Mouse (Mus musculus) layer of hippocampus, adult 6 months (tissue): ENCODE results near the gene Homer3. TPM values are rescaled to one million over a fixed set of nuclear protein-coding genes. Genes with fewer than 3 reads are reported as not detected.

Experiments used
- long read RNA-seq, 2 experiments: library from polyadenylated mRNA; unstranded; transcript quantifications; one replicate each; pipeline ENCODE4 v2.0.0; 2019 to 2020
- polyA plus RNA-seq: library from polyadenylated mRNA; unstranded; fragments of <200 nt; fragmentation: Nextera tagmentation; gene quantifications from 2 replicates; pipeline ENCODE4 v1.2.3, GENCODE M21; 2021

The Homer3 gene
- polyA plus RNA-seq: 20.5 and 21.9 TPM in 2 replicates
- long read RNA-seq, experiment 1, transcript Homer3-203 (10 exons, 2,445 nt): major isoform, 16 of 42 reads
- long read RNA-seq, experiment 1, partial matches to known transcripts: 9 of 42 reads
- long read RNA-seq, experiment 1, other reads (novel, unspliced or antisense): 16 of 42 reads
- long read RNA-seq, experiment 2, transcript Homer3-203 (10 exons, 2,445 nt): major isoform, 168 of 232 reads
- long read RNA-seq, experiment 2, partial matches to known transcripts: 32 of 232 reads
- long read RNA-seq, experiment 2, other reads (novel, unspliced or antisense): 31 of 232 reads

GRCm38 (mm10) chr8:70282603-70283135 lies at the start of gene Homer3:
Gene Homer3 (plus strand): TSS chr8:70282827.

DNA sequence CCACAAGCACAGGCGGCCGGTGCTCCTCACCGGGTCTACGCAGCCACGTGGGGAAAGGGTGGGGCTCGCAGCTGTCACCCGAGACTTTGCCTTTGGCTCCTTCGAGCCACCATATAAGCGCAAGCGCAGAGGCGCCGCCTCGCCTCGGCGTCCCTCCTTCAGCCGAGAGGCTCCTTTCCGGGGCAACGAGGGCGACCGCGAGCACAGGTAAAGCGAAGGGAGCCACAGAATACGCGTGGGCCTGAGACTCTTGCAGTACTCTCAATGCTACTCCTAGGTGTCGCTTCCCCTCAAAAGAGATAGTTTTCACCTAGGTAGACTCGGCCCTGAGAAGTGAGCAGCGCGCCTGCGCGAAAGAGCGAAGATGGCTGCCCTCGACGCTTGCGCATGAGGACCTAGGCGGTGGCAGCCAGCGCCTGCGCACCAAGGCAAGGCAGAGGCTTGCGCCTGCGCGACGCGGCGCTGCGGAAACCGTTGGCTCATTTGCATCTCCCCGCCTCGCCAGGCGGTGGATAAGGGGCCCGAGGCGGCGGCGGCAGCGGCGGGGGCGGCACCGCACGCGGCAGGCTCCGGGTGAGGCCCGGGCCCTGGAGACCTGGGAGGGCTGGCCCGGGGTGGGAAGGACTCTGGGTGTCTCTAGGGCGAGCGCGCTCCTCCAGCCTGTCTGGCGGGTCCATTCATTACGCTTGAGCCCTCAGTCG lies 48.4 kb upstream of the Homer3 start, which contains the start of the genes Sugp2 and Armc6:
Gene Sugp2, plus strand, starts transcription at position 147 of the 701 bp plus-strand sequence.
Gene Armc6, minus strand, starts transcription at position 387 of the 701 bp plus-strand sequence.

DNA sequence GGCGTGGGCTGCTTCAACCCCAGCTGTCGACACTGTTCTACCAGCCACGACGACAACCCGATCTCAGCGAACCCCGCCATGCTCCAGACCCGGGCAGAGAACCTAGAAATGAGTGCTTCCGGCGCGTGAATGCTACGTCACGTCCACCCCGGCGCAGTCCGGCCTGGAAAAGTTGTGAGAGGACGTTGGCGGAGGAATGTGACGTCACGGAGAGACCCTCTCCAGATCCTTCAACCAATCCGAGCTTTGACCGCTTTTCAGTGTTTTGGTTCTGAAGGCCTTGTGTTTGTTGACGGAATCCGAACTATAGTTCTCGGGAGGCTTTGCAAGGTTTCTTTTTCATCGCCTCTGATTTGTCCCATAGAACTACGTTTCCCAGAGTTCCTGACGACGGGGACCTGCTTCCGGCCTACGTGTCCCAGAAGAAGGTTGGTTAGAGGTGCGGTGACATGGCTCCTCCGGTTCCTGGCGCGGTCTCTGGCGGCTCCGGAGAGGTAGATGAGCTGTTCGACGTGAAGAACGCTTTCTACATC lies 19.8 kb downstream of the Homer3 start, which contains the start of the genes Ddx49 and Cope:
Gene Ddx49, minus strand, starts transcription at position 132 of the 533 bp plus-strand sequence.
Gene Cope, plus strand, starts transcription at position 161 of the 533 bp plus-strand sequence.

GRCm38 (mm10) chr8:70315624-70316510 lies 33.2 kb downstream of the Homer3 start, which contains the start of gene Cers1:
Gene Cers1 (plus strand): TSS chr8:70315775.

DNA sequence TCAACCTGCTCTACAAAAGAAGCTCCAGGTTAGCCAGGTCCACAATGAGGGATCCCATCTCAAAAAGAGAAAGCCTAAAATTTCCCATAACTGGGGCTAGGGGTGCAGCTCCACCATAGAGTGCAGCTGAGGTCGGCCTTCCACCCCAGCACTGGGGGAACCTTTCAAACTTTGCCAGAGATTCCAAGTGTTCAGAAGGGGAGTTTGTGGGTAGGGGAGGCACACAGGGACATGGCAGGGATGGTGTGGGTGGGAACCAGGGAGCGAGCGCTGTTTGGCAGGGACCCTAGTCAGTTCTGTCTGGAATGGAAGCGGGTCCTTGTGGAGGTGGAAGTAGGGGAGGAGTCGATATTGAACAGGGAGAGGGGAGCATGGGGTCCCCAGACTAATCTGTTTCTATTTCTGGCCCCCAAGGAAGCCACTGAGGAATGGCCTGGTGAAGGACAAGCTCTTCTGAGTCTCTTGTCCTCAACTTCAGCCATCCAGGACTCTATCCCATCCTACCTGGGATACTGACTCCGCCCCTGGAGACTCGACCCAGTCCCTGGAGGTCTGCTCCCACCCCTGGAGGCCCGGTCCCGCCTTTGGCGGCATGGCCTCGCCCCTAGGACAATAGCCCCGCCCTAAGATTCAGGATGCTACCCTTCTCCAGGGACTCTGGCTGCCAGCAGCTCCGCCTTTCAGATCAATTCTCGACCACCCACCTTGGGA lies 46.7 kb downstream of the Homer3 start, which contains the start of gene Gdf1:
Gene Gdf1, plus strand, starts transcription at position 694 of the 711 bp plus-strand sequence.

Other genes starting within 250 kb of the Homer3 start
- 24.0 and 25.3 TPM in 2 replicates for gene Mau2, start 240.1 kb upstream of the Homer3 start, polyA plus RNA-seq
- 30.2 and 31.7 TPM in 2 replicates for gene Sugp1, start 240.0 kb upstream of the Homer3 start, polyA plus RNA-seq
- 0.40 and 0.64 TPM in 2 replicates for gene Tm6sf2, start 209.9 kb upstream of the Homer3 start, polyA plus RNA-seq
- gene Hapln4, start 199.4 kb upstream of the Homer3 start, polyA plus RNA-seq: 51.3 and 58.1 TPM in 2 replicates
- gene Ncan, start 162.0 kb upstream of the Homer3 start, polyA plus RNA-seq: 121 and 139 TPM in 2 replicates
- gene Nr2c2ap, start 151.5 kb upstream of the Homer3 start, polyA plus RNA-seq: 40.4 and 41.6 TPM in 2 replicates
- gene Rfxank, start 143.7 kb upstream of the Homer3 start, polyA plus RNA-seq: 13.6 and 15.3 TPM in 2 replicates
- gene Borcs8, start 143.3 kb upstream of the Homer3 start, polyA plus RNA-seq: 101 and 107 TPM in 2 replicates
- 0.30 and 0.31 TPM in 2 replicates for gene Mef2b, start 143.1 kb upstream of the Homer3 start, polyA plus RNA-seq
- 27.1 and 27.6 TPM in 2 replicates for gene Tmem161a, start 110.5 kb upstream of the Homer3 start, polyA plus RNA-seq
- 11.8 and 13.3 TPM in 2 replicates for gene Slc25a42, start 70.5 kb upstream of the Homer3 start, polyA plus RNA-seq
- gene Sugp2, start 48.6 kb upstream of the Homer3 start, polyA plus RNA-seq: 28.9 and 29.7 TPM in 2 replicates
- gene Armc6, start 48.4 kb upstream of the Homer3 start, polyA plus RNA-seq: 32.8 and 33.6 TPM in 2 replicates
- 20.1 and 21.0 TPM in 2 replicates for gene Ddx49, start 19.7 kb downstream of the Homer3 start, polyA plus RNA-seq
- 343 and 361 TPM in 2 replicates for gene Cope, start 19.7 kb downstream of the Homer3 start, polyA plus RNA-seq
- gene Cers1, start 32.9 kb downstream of the Homer3 start, polyA plus RNA-seq: 110 and 121 TPM in 2 replicates
- 10.7 and 14.1 TPM in 2 replicates for gene Gdf1, start 47.0 kb downstream of the Homer3 start, polyA plus RNA-seq
- gene Upf1, start 70.5 kb downstream of the Homer3 start, polyA plus RNA-seq: 3.2 and 4.4 TPM in 2 replicates
- 0.44 TPM in 1 of 2 replicates, not detected in the other for gene Comp, start 90.7 kb downstream of the Homer3 start, polyA plus RNA-seq
- gene Crtc1, start 156.8 kb downstream of the Homer3 start, polyA plus RNA-seq: 113 and 155 TPM in 2 replicates
- 38.9 and 40.2 TPM in 2 replicates for gene Klhl26, start 194.1 kb downstream of the Homer3 start, polyA plus RNA-seq
- 591 and 736 TPM in 2 replicates for gene Tmem59l, start 204.5 kb downstream of the Homer3 start, polyA plus RNA-seq
- gene Crlf1, start 210.3 kb downstream of the Homer3 start, polyA plus RNA-seq: 9.9 and 12.1 TPM in 2 replicates
- gene Rex1bd, start 223.9 kb downstream of the Homer3 start, polyA plus RNA-seq: 265 and 282 TPM in 2 replicates
- 5,013 and 5,525 TPM in 2 replicates for gene Uba52, start 228.0 kb downstream of the Homer3 start, polyA plus RNA-seq
- gene Fkbp8, start 244.9 kb downstream of the Homer3 start, polyA plus RNA-seq: 325 and 337 TPM in 2 replicates
- gene Kxd1, start 245.1 kb downstream of the Homer3 start, polyA plus RNA-seq: 62.6 and 69.8 TPM in 2 replicates